ENCODE assay signal across 1 mouse cellular context in the genomic region with DNA sequence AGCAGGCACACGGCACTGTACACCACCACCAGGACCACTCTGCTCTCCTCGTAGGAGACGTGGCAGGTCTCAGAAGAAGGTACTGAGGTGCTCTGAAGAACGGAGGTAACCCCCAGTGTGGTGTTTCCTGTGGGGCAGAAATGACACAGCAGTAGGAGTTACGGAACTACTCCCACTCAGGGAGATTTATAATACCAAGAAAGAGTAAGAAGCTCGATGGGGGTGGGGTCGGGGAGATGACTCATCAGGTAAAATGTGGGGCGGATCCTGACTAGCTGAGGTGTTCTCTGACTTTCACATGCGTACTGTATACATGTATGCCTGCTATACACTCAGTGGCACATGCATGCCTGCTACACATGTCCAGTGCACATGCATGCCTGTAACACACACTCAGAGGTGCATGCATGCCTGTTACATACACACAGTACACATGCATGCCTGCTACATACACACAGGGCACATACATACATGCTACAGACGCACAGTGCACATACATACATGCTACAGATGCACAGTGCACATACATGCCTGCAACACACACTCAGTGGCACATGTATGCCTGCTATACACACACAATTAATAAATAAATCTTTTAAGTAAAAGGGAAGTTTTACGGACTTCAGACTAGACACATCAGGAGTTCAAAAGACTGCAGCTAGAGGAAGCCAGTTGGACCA.
TF ChIP-seq lines count a peak whose summit lies in the region.

No protein-coding gene starts in this region.

TF ChIP-seq in CH12.LX, 34 proteins besides CTCF, POLR2A, EP300 and RAD21:
- TF ChIP-seq UBTF (IDR thresholded peaks at IDR 0.05; ENCODE audit: low read depth, low read length): no peak
